Mouse (Mus musculus) lung, embryonic 14.5 days (tissue): ENCODE data around the gene Cacnb4. TPM values are rescaled to one million over a fixed set of nuclear protein-coding genes. Genes with fewer than 3 reads are reported as not detected.
A peak's percentile ranks its signal among the peaks of the same experiment; 100 is the strongest.

Experiments used
- ATAC-seq: fragments of 200-750 bp; cut with Nextera tagmentation; 2 replicates; pipeline ENCODE4 v1.8.0; 2017; ENCODE audit warnings: mild to moderate bottlenecking, moderate TSS enrichment, moderate library complexity; ENCODE audit not compliant: insufficient read depth
- DNase-seq: peaks from one replicate; pipeline ENCODE4 v3.0.0-alpha.2; 2015
- H3K27ac ChIP-seq: fragments of 300-500 bp; sonication (generic); 2 replicates; pipeline ENCODE4 v1.5.1; 2014; ENCODE audit warnings: low read depth, mild to moderate bottlenecking, moderate library complexity
- H3K27me3 ChIP-seq: fragments of 300-500 bp; sonication (generic); 2 replicates; pipeline ENCODE4 v1.6.1; 2014; ENCODE audit warnings: low read length, control low read depth; ENCODE audit not compliant: insufficient read depth
- H3K36me3 ChIP-seq: fragments of 300-500 bp; sonication (generic); 2 replicates; pipeline ENCODE4 v1.6.1; 2014; ENCODE audit warnings: control low read depth; ENCODE audit not compliant: insufficient read depth
- H3K4me1 ChIP-seq: fragments of 300-500 bp; sonication (generic); 2 replicates; pipeline ENCODE4 v1.6.1; 2014; ENCODE audit warnings: antibody characterized with exemption, control low read depth; ENCODE audit not compliant: insufficient read depth
- H3K4me2 ChIP-seq: fragments of 300-500 bp; sonication (generic); 2 replicates; pipeline ENCODE4 v1.6.1; 2014; ENCODE audit warnings: mild to moderate bottlenecking
- H3K4me3 ChIP-seq: fragments of 300-500 bp; sonication (generic); 2 replicates; pipeline ENCODE4 v1.5.1; 2014; ENCODE audit warnings: low read depth, low read length
- H3K9ac ChIP-seq: fragments of 300-500 bp; sonication (generic); 2 replicates; pipeline ENCODE4 v1.6.1; 2014
- H3K9me3 ChIP-seq: fragments of 300-500 bp; sonication (generic); 2 replicates; pipeline ENCODE4 v1.6.1; 2016; ENCODE audit warnings: low read depth, low read length, control low read depth
- CTCF ChIP-seq: IDR thresholded peaks from 2 replicates; pipeline ENCODE4 v1.5.1; 2016; ENCODE audit warnings: antibody characterized with exemption, low read depth
- WGBS: fragments of 180-500 bp; shearing (Covaris S2); extraction: QIAGEN DNeasy Blood & Tissue Kit; methylation state at CpG from one replicate; pipeline ENCODE4 v1.1.7; 2014; 5-methylcytosine and 5-hydroxymethylcytosine counted together
- polyA plus RNA-seq: library from polyadenylated mRNA; unstranded; fragments of >200 nt; fragmentation: Nextera tagmentation; extraction: Ambion mirVana; gene quantifications from 2 replicates; pipeline ENCODE4 v1.2.1, GENCODE M21; 2014

Gene Cacnb4
- polyA plus RNA-seq, 1 experiment from 2014 or later = 0.39 TPM

- H3K4me3 ChIP-seq = no peak overlapping the region
- no peaks in the 10 kb centered on the region; the same call in 1 of the 2 replicates for H3K9me3 ChIP-seq
- no peaks in the 10 kb centered on the region for H3K27me3 ChIP-seq
- no peaks in the 10 kb centered on the region; the same call in 1 of the 2 replicates for H3K4me1 ChIP-seq
- ATAC-seq (no peak), DNase-seq (no peak)
- no peak for TF ChIP-seq CTCF
- H3K36me3 ChIP-seq = peaks cover 14% of the 10 kb centered on the region
- 63% methylated on average over 6 of the region's 6 CpGs for WGBS
- H3K27ac ChIP-seq = no peak overlapping the region
- H3K4me2 ChIP-seq = no peak overlapping the region
- no peak overlapping the region for H3K9ac ChIP-seq
Observed at GRCm38 (mm10) chr2:52419295-52419694, 257.3 kb downstream of the Cacnb4 start.

- no peaks in the 10 kb centered on the region for H3K4me1 ChIP-seq
- no peak overlapping the region for H3K4me3 ChIP-seq
- TF ChIP-seq CTCF = no peak
- DNase-seq = no peak
- no peak overlapping the region for H3K4me2 ChIP-seq
- no peak overlapping the region for H3K9ac ChIP-seq
- H3K36me3 ChIP-seq = peaks cover 65% of the 10 kb centered on the region
- 98% methylated on average over 5 of the region's 5 CpGs for WGBS
- H3K27ac ChIP-seq = no peak overlapping the region
- no peaks in the 10 kb centered on the region for H3K27me3 ChIP-seq
- H3K9me3 ChIP-seq = peaks cover 21% of the 10 kb centered on the region
- no peak for ATAC-seq
Observed at GRCm38 (mm10) chr2:52412524-52413037, 264.1 kb downstream of the Cacnb4 start.

DNA sequence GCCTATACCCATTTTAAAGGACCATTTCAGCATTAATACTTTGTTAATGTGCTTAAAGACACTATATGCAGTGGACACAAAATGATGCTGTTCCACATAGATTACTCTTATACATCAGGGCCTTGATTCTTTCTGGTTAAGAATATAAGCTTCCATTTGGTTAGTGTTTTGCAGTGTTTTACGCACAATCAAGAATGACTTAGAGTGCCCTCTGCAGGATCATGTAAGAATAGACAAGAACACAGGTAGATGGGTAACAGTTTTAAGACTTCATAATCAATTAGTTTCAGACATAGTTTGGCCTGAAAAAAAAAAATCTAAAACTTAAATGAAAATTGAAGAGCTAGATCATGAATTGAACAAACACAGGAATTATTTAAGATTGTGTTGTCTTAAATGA, 270.2 kb downstream of the Cacnb4 start:
- ATAC-seq (no peak), DNase-seq (peak; percentile 43)
- no peak overlapping the region for H3K4me2 ChIP-seq
- H3K9ac ChIP-seq = no peak overlapping the region
- H3K9me3 ChIP-seq = peaks cover 21% of the 10 kb centered on the region
- H3K27me3 ChIP-seq = no peaks in the 10 kb centered on the region
- H3K4me1 ChIP-seq = no peaks in the 10 kb centered on the region
- H3K27ac ChIP-seq = no peak overlapping the region
- H3K36me3 ChIP-seq = peaks cover 78% of the 10 kb centered on the region
- WGBS = 89% methylated on average over 1 of the region's 1 CpGs
- no peak overlapping the region for H3K4me3 ChIP-seq
- TF ChIP-seq CTCF = peak; percentile 42; the same call in 1 of the 2 replicates

- H3K27ac ChIP-seq = no peak overlapping the region
- no peaks in the 10 kb centered on the region for H3K27me3 ChIP-seq
- H3K36me3 ChIP-seq = peaks cover 67% of the 10 kb centered on the region
- no peak overlapping the region for H3K4me2 ChIP-seq
- H3K4me3 ChIP-seq = no peak overlapping the region
- H3K9me3 ChIP-seq = peaks cover 8% of the 10 kb centered on the region
- ATAC-seq (no peak), DNase-seq (no peak)
- no peak for TF ChIP-seq CTCF
- no peaks in the 10 kb centered on the region for H3K4me1 ChIP-seq
- no peak overlapping the region for H3K9ac ChIP-seq
- 90% methylated on average over 5 of the region's 5 CpGs for WGBS
Observed at GRCm38 (mm10) chr2:52405238-52405637, 271.4 kb downstream of the Cacnb4 start.

DNA sequence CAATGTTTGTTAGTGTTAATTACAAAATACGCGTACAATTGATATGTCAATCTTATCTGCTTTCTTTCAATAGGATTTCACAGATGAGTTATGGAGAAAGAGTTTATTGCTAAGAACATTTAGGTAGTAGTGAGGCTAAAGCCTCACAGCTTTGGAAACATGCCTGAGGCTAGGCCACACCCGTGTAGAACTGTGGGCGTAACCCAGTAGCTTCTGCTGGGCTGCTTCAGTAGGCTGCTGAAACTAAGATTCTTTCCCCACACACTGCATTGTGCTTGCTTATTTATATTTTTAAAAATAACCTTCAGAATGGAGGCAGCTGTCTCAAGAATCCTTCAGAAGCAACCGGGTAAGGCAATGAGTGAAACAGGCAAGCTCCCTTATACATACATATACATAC, 282.1 kb downstream of the Cacnb4 start:
- Histone ChIP-seq H3K27ac (no peak overlapping the region), H3K27me3 (no peaks in the 10 kb centered on the region), H3K4me2 (no peak overlapping the region), H3K9me3 (no peaks in the 10 kb centered on the region), H3K4me3 (no peak overlapping the region), H3K36me3 (peaks cover 6% of the 10 kb centered on the region), H3K4me1 (no peaks in the 10 kb centered on the region), H3K9ac (no peak overlapping the region)
- ATAC-seq (no peak), DNase-seq (no peak)
- TF ChIP-seq CTCF = no peak
- WGBS = 79% methylated on average over 5 of the region's 5 CpGs

DNA sequence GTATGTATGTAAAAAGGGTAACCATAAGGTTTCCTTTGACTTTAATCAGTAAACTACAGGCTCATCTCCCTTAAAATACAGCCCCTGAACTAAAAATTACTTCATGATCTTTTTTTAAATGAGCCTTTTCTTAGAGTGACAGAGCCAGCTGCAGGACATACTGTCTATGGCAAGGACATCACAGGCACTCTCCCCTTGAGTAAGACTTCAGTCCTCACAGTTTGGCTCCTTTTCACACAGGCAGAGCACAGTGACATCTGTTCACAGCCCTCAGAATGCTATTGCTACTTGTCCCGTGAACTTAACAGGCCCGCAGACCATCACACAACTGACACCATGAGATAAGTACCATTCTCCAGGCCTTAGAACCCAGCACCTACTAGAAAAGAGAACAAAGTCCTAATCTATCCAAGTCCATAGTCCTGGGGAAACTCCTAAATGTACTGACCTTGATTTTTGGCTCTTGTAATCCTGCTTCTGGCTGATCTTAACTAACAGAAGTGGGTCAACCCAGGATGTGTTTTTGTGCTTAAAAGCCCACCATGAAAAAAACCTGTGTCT, 286.1 kb downstream of the Cacnb4 start:
- Histone ChIP-seq H3K4me2 (no peak overlapping the region), H3K27me3 (no peaks in the 10 kb centered on the region), H3K4me1 (no peaks in the 10 kb centered on the region), H3K4me3 (no peak overlapping the region), H3K36me3 (no peaks in the 10 kb centered on the region), H3K9ac (no peak overlapping the region), H3K9me3 (no peaks in the 10 kb centered on the region), H3K27ac (no peak overlapping the region)
- no peak for ATAC-seq
- no peak for DNase-seq
- 70% methylated on average over 2 of the region's 2 CpGs for WGBS
- TF ChIP-seq CTCF = no peak

DNA sequence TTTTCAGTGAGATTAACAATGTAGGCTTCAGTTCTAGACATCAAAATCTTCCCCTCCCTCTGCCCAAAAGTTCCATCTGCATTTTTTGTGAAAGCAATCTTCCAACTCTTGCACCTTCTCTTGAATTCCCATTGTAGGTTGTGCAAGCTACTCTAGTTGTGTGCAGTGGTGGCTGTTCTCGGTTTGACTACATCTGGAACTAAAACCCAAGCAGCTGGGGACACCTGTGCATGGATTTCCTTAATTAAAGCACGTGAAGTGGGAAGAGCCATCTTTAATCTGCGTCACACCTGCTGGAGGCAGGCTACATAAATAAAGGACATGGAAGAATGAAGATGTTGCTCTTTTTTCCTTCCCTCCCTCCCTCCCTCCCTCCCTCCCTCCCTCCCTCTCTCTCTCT, 286.7 kb downstream of the Cacnb4 start:
- no peak overlapping the region for H3K27ac ChIP-seq
- H3K4me2 ChIP-seq = no peak overlapping the region
- H3K9me3 ChIP-seq = no peaks in the 10 kb centered on the region
- no peak overlapping the region for H3K9ac ChIP-seq
- DNase-seq (no peak), ATAC-seq (no peak)
- no peak for TF ChIP-seq CTCF
- H3K4me1 ChIP-seq = no peaks in the 10 kb centered on the region
- H3K36me3 ChIP-seq = no peaks in the 10 kb centered on the region
- no peak overlapping the region for H3K4me3 ChIP-seq
- H3K27me3 ChIP-seq = no peaks in the 10 kb centered on the region
- 70% methylated on average over 3 of the region's 3 CpGs for WGBS
